Mouse (Mus musculus) erythroblast, embryonic 14.5 days (primary cell): ENCODE results near the gene Tfpi2.

Source experiments
- GATA1 ChIP-seq: IDR thresholded peaks from 2 replicates; pipeline ENCODE4 v1.6.1; 2012; ENCODE audit warnings: low read length, inconsistent platforms, mixed read lengths
- TAL1 ChIP-seq: IDR thresholded peaks from 3 replicates; pipeline ENCODE4 v1.6.1; 2012; ENCODE audit warnings: low read length, inconsistent platforms, mixed read lengths

DNA sequence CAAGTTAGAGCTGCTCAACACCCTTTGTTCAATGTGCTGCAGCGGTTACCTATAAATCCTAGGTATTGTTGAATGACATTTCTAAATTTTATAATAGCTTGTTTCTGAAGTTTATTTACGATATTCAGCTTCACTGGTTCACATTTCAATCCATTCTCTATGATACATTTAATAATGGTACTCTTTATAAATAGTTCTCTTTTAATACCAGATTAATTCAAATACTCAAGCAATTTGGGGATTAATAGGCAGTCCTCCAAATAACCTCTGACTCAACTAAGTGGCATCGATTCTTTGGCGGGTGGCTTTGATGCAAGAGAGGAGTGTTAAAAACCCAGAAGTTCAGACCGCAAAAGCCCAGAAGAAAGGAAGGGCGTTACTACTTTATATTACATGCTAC lies 4.8 kb upstream of the Tfpi2 start, which contains the start of gene Gngt1:
- TF ChIP-seq GATA1 (no peak), TAL1 (no peak)
